Mouse (Mus musculus) MEL (cell line): Measurements from ENCODE around the gene Slain1.

Source experiments
- BHLHE40 ChIP-seq: IDR thresholded peaks from 2 replicates; pipeline ENCODE4 v1.6.1; 2012; ENCODE audit warnings: low read depth, mild to moderate bottlenecking, inconsistent platforms, low read length, improper control_type of control experiment, borderline replicate concordance
- CHD2 ChIP-seq: IDR thresholded peaks from 2 replicates; pipeline ENCODE4 v1.6.1; 2011; ENCODE audit warnings: low read length, improper control_type of control experiment
- CTCF ChIP-seq, 3 experiments: IDR thresholded peaks in 2 of 3; conservative IDR thresholded peaks in 1 of 3; 2 replicates each; pipeline ENCODE4 v1.5.1; 2011 to 2012; ENCODE audit warnings: low read length in 3 of 3, low read depth in 2 of 3, mild to moderate bottlenecking in 2 of 3, improper control_type of control experiment in 1 of 3, inconsistent platforms in 1 of 3, mixed read lengths in 1 of 3, moderate library complexity in 1 of 3; ENCODE audit not compliant: control insufficient read depth in 1 of 3, insufficient read depth in 1 of 3, poor library complexity in 1 of 3, severe bottlenecking in 1 of 3
- EP300 ChIP-seq, 2 experiments: IDR thresholded peaks; 2 replicates each; pipeline ENCODE4 v1.6.1; 2011; ENCODE audit warnings: improper control_type of control experiment in 2 of 2, low read length in 2 of 2, low read depth in 1 of 2, mild to moderate bottlenecking in 1 of 2
- GATA1 ChIP-seq: IDR thresholded peaks from 2 replicates; pipeline ENCODE4 v1.6.1; 2011; ENCODE audit warnings: low read depth, low read length, improper control_type of control experiment
- HCFC1 ChIP-seq: IDR thresholded peaks from 2 replicates; pipeline ENCODE4 v1.6.1; 2012; ENCODE audit warnings: low read depth, mild to moderate bottlenecking, inconsistent platforms, low read length, improper control_type of control experiment, moderate library complexity
- MAZ ChIP-seq: IDR thresholded peaks from 2 replicates; pipeline ENCODE4 v1.6.1; 2012; ENCODE audit warnings: low read depth, mild to moderate bottlenecking, inconsistent platforms, low read length, improper control_type of control experiment
- POLR2A ChIP-seq, 2 experiments: IDR thresholded peaks; 2 replicates each; pipeline ENCODE4 v1.6.1; 2011 to 2012; ENCODE audit warnings: low read length in 2 of 2, mild to moderate bottlenecking in 2 of 2, control low read depth in 1 of 2, improper control_type of control experiment in 1 of 2, low read depth in 1 of 2, moderate library complexity in 1 of 2; ENCODE audit not compliant: control insufficient read depth in 1 of 2, insufficient read depth in 1 of 2, poor library complexity in 1 of 2
- TAL1 ChIP-seq: IDR thresholded peaks from 2 replicates; pipeline ENCODE4 v1.6.1; 2012; ENCODE audit warnings: mild to moderate bottlenecking, inconsistent platforms, low read length, moderate library complexity, mixed read lengths
- TCF12 ChIP-seq: IDR thresholded peaks from 2 replicates; pipeline ENCODE4 v1.6.1; 2014; ENCODE audit warnings: low read depth, mild to moderate bottlenecking, inconsistent platforms, low read length, improper control_type of control experiment, moderate library complexity
- UBTF ChIP-seq: IDR thresholded peaks from 2 replicates; pipeline ENCODE4 v1.6.1; 2012; ENCODE audit warnings: low read depth, mild to moderate bottlenecking, inconsistent platforms, low read length, improper control_type of control experiment, moderate library complexity, borderline replicate concordance; ENCODE audit not compliant: insufficient read depth

- TF ChIP-seq TAL1 (no peak), CHD2 (no peak), UBTF (no peak), HCFC1 (no peak), CTCF (IDR thresholded peaks at IDR 0.05 in 2 of 3, conservative IDR thresholded peaks at IDR 0.05 in 1 of 3; ENCODE audit: control insufficient read depth in 1 of 3, insufficient read depth in 1 of 3, low read depth in 2 of 3, low read length in 3 of 3, poor library complexity in 1 of 3, severe bottlenecking in 1 of 3) (no peak), EP300 (IDR thresholded peaks at IDR 0.05; ENCODE audit: low read depth in 1 of 2, low read length in 2 of 2) (no peak), POLR2A (IDR thresholded peaks at IDR 0.05; ENCODE audit: control insufficient read depth in 1 of 2, insufficient read depth in 1 of 2, low read depth in 1 of 2, low read length in 2 of 2, poor library complexity in 1 of 2) (no peak), GATA1 (no peak), BHLHE40 (no peak), TCF12 (no peak), MAZ (no peak)
Measured at GRCm38 (mm10) chr14:103663026-103663425, 13.0 kb downstream of the Slain1 start.
